Mouse (Mus musculus): ENCODE measurements around the gene Lin7a.

Lin7a gene

GRCm38 (mm10) chr10:107251801-107252502 is 19.5 kb upstream of the Lin7a start:
- DNase-seq (ENCODE audit: low spot score) = no peak

GRCm38 (mm10) chr10:107252503-107252815 is 19.0 kb upstream of the Lin7a start:
- DNase-seq (ENCODE audit: low spot score) = no peak

- no peak for DNase-seq (ENCODE audit: low spot score)
Measured at GRCm38 (mm10) chr10:107253191-107253965, 18.1 kb upstream of the Lin7a start.

GRCm38 (mm10) chr10:107254656-107255055 is 16.8 kb upstream of the Lin7a start:
- no peak for DNase-seq (ENCODE audit: low spot score)

- DNase-seq (ENCODE audit: low spot score) = no peak
Measured at GRCm38 (mm10) chr10:107255351-107256050, 16.0 kb upstream of the Lin7a start.

GRCm38 (mm10) chr10:107256451-107256960 is 15.0 kb upstream of the Lin7a start:
- no peak for DNase-seq (ENCODE audit: low spot score)

- no peak for DNase-seq (ENCODE audit: low spot score)
Measured at GRCm38 (mm10) chr10:107260428-107260827, 11.1 kb upstream of the Lin7a start.

GRCm38 (mm10) chr10:107272131-107272803 is 781 bp downstream of the Lin7a start:
- no peak for DNase-seq (ENCODE audit: low spot score)

- DNase-seq (ENCODE audit: low spot score) = no peak
Measured at GRCm38 (mm10) chr10:107272804-107273145, 1.3 kb downstream of the Lin7a start.

- no peak for DNase-seq (ENCODE audit: low spot score)
Measured at GRCm38 (mm10) chr10:107273848-107274247, 2.4 kb downstream of the Lin7a start.

GRCm38 (mm10) chr10:107274785-107275184 is 3.3 kb downstream of the Lin7a start:
- DNase-seq (ENCODE audit: low spot score) = no peak

GRCm38 (mm10) chr10:107276647-107277046 is 5.2 kb downstream of the Lin7a start:
- no peak for DNase-seq (ENCODE audit: low spot score)

- DNase-seq (ENCODE audit: low spot score) = no peak
Measured at GRCm38 (mm10) chr10:107293934-107294664, 22.6 kb downstream of the Lin7a start.

- no peak for DNase-seq (ENCODE audit: low spot score)
Measured at GRCm38 (mm10) chr10:107300587-107301248, 29.2 kb downstream of the Lin7a start.

GRCm38 (mm10) chr10:107310964-107311490 is 39.5 kb downstream of the Lin7a start:
- no peak for DNase-seq (ENCODE audit: low spot score)

- DNase-seq (ENCODE audit: low spot score) = no peak
Measured at GRCm38 (mm10) chr10:107312609-107313008, 41.1 kb downstream of the Lin7a start.

GRCm38 (mm10) chr10:107313395-107313794 is 41.9 kb downstream of the Lin7a start:
- DNase-seq (ENCODE audit: low spot score) = no peak

- DNase-seq (ENCODE audit: low spot score) = no peak
Measured at GRCm38 (mm10) chr10:107315251-107315650, 43.8 kb downstream of the Lin7a start.

GRCm38 (mm10) chr10:107315681-107316080 is 44.2 kb downstream of the Lin7a start:
- no peak for DNase-seq (ENCODE audit: low spot score)

GRCm38 (mm10) chr10:107316100-107316499 is 44.6 kb downstream of the Lin7a start:
- DNase-seq (ENCODE audit: low spot score) = no peak

GRCm38 (mm10) chr10:107319648-107320047 is 48.2 kb downstream of the Lin7a start:
- DNase-seq (ENCODE audit: low spot score) = no peak
